Mouse (Mus musculus) lung, adult 2 months (tissue): ENCODE measurements around the gene Spata31d1d.

Experiments
- CTCF ChIP-seq: fragments of 200-500 bp; IDR thresholded peaks from 2 replicates; pipeline ENCODE4 v1.5.1; 2011; ENCODE audit warnings: mild to moderate bottlenecking, low read length, control low read depth; ENCODE audit not compliant: insufficient read depth
- POLR2A ChIP-seq: fragments of 200-500 bp; IDR thresholded peaks from 2 replicates; pipeline ENCODE4 v1.6.1; 2011; ENCODE audit warnings: low read depth, mild to moderate bottlenecking, control low read depth, low read length, borderline replicate concordance; ENCODE audit errors: extremely low read depth

DNA sequence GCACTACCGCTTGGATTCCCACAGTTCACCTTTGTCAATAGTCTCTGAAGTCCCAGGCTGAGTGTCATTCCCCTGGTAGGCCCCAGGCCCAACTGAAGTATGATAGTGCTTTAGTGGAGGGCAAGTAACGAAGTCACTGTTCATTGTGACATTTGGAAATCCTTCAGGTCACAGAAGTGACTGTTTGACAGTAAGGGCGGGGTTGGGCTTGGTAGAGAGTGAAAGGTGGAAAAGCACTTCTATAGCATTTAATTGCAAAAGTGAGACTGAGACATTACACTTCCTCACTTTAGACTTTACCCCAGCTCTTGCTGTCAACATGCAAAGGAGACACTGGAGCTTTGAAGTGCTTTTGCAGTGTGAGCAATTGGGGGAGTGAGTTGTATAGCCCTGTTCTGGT is 37.5 kb downstream of the Spata31d1d start, which contains the start of gene 4921517D22Rik:
- TF ChIP-seq CTCF (no peak), POLR2A (no peak)
